Mouse (Mus musculus): ENCODE data around the gene Rbm7. TPM values are rescaled to one million over a fixed set of nuclear protein-coding genes. Genes with fewer than 3 reads are reported as not detected.
"Not testable (repeated sequence)": the region's sequence is repeated elsewhere in the genome, so short reads cannot be mapped to it uniquely, and the experiment has no call there.

Gene Rbm7
- total RNA-seq (2021), result 10 to 100 TPM; 72.9 to 85.9 TPM
- long read RNA-seq, experiment 1, transcript Rbm7-204 (6 exons, 1,867 nt), result major isoform, 45 of 74 reads
- long read RNA-seq, experiment 1, transcript Rbm7-201 (5 exons, 1,773 nt), result minor isoform, 17 of 74 reads
- long read RNA-seq, experiment 1, partial matches to known transcripts, result 4 of 74 reads
- long read RNA-seq, experiment 1, other reads (novel, unspliced or antisense), result 8 of 74 reads
- long read RNA-seq, experiment 2, transcript Rbm7-201 (5 exons, 1,773 nt), result minor isoform, 19 of 103 reads
- long read RNA-seq, experiment 2, transcript Rbm7-204 (6 exons, 1,867 nt), result major isoform, 58 of 103 reads
- long read RNA-seq, experiment 2, partial matches to known transcripts, result 9 of 103 reads
- long read RNA-seq, experiment 2, other reads (novel, unspliced or antisense), result 15 of 103 reads

DNA sequence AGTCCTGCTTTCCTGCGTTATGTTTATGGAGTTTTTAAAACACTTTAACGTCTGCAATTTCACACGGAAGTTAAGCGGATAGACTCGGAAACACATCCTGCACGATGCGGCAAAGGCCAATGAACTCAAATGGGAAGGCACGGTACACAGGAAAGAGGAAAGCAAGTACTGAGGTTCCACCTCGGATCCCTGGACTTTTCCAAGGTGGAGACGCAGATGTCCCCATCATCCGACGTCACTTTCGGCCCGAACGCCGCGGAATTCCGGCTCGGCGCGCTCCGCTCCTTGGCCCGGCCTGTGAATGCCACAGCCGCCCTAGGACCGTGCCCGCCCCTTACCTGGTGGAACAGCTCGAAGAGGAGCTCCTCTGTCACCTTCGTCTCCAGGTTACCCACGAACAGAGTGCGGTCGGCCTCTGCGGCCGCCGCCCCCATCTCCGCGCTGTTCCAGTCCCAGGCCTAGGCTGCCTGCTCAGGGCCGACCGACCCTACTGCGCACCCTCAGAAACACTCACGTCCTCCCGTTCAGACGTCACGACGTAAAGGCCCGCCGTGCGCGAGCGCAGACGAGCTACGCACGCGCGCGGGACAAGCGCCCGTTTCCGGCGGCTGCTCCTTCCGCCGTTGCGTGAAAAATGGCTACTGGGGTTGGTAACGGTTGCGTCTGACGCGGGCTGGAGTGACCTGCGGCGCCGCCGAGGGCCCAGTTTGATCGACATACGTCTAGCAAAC lies at the start of gene Rbm7, which contains the start of gene Gm5617:
Gene Rbm7 (minus strand): TSS at position 483 of the 731 bp plus-strand sequence.
Gene Gm5617 (plus strand): TSS at position 626 of the 731 bp plus-strand sequence.
- DNase-seq (ENCODE audit: low spot score in 2 of 2), result peak; percentile 83 to 86

DNA sequence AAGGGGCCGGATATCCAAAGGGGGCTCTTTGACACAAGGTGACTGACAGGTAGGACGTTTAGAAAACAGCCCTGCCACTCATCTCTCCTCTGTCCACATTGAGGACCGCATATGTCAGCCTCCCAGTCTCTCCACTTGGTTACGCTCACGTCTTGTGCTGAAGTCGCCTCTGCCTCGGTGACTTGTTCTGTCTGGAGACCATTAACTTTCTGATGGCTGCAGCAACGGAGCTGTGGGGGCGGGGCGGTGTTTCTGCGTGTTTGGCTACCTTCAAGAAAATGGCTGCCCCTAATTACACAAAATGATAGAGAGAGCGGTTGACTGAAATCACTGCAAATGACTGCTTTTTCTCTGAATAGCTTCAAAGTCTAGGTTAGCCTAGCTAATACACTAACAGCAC lies 43.6 kb upstream of the Rbm7 start:
- DNase-seq (ENCODE audit: low spot score in 2 of 2), result no peak

DNA sequence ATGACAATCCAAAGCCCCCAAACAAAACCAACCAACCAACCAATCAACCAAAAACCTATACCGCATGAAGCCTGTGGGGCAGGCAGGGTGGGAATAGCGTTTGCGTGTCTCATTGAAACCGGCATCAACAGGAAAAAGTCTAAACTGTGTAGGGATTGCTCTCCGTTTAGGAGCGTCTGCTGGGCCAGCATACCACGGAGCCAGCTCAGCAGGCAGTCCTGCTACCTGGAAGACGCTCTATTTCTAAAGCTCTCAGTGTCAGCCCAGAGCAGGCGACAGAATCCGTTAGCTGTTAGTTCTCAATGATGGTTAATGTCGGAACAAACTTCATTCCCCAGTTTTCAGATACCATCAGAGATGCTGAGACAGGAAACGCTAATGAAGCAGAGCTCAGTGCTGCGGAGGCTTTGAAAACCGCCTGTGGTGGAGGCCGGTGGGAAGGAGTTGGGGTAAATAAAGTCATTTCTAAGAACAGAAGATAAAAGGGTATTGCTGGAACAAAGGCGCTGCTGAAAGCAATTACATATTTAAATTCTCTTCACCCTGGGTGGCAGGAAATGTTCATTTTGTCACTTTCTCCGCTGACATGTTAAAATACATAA lies 43.0 kb upstream of the Rbm7 start:
- DNase-seq (ENCODE audit: low spot score in 2 of 2), result no peak

DNA sequence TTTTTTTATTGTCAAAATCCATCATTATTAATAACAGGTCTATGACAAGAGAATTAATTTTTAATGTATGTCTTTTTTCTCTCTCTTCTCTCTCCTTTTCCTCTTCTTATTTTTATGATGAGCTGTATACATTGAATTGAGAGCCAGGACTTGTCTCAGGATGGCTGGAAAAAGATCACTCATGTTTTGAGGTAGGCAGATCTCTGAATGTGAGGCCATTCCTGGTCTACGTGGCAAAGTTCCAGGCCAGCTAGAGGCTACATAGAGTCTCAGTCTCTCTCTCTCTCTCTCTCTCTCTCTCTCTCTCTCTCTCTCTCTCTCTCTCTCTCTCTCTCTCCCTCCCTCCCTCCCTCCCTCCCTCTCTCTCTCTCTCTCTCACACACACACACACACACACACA lies 42.5 kb upstream of the Rbm7 start:
- not testable (repeated sequence) for DNase-seq (ENCODE audit: low spot score in 2 of 2)

DNA sequence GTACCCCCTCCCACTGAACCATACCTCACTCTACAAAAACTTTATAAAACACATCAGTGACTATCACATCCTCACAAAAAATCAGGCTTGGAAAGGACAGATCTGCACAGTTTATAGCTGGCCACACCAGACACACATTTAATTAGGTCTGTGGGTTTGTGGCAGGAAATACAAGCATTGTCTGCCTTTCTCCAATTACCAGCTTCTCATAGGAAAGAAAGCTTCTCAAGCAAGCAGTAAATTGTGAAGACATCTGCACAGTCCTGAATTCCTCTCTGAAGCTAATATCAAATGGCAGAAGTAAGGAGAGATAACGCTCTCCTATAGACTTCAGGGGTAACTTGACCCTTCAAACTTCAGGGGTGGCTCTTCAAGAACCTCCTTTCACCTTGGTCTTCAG lies 41.3 kb upstream of the Rbm7 start:
- DNase-seq (ENCODE audit: low spot score in 2 of 2), result no peak

DNA sequence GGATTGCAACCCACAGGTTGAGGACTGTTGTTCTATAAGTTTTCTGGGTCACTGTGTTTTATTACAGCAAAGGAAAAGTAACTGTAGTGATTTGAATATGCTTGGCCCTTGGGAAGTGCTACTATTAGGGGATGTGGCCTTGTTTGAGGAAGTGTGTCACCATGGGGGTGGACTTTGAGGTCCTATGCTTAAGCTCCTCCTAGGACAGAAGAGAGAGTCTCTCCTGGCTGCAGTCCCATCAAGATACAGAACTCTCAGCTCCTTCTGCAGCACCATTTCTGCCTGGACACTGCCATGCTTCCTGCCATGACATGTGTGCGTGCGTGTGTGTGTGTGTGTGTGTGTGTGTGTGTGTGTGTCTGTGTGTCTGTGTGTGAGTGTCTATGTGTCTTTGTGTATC lies 37.6 kb upstream of the Rbm7 start:
- no peak for DNase-seq (ENCODE audit: low spot score in 2 of 2)

DNA sequence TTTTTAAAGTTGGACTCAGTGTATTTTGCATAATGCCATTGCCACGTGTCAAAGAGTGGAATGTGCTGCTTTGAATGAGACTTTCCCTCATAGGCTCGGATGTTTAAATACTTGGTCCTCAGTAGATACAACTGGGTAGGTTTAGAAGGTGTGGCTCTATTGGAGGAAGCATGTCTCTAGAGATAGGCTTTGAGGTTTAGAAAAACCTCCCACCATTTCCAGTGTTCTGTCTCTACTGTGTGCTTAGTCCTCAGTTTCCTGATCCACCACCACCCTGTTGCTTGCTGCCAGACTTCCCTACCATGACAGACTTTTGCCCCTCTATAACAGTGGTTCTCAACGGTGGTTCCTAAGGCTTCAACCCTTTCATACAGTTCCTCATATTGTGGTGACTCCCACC lies 37.1 kb upstream of the Rbm7 start:
- no peak for DNase-seq (ENCODE audit: low spot score in 2 of 2)

DNA sequence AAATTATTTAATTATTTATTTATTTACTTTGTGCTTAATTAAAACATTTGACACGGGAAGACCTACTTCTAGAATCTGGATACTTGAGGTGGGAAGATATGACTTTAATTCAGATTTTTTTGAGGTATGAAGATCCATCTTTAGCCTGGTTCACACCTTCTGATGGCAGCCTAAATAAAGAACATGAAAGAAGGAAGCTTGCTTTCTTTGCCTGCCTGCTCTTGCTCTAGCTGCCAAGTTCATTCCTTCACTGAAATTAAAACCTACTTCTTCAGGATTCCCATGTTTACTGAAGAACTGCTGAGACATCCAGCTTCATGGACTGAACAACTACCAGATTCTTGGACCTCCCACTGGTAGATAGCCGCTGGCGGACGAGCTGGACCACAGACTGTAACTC lies 36.2 kb upstream of the Rbm7 start:
- no peak for DNase-seq (ENCODE audit: low spot score in 2 of 2)

DNA sequence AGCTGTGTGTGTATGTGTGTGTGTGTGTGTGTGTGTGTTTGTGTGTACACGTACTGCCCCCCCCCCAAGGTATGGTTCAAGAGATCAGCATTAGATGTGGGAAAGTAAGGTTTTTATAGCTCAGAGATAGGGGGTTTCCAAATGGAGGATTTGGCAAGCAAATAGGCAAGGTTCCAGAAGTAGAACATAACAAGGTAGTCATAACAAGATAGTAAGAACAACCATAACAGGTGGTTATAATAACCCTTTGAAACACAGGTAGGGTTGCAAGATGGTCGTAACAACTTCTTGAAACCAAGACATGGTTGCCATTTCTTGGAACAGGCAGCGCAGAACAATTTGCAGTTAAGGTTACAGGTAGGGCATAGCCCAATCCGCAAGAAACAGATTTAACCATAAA lies 31.4 kb upstream of the Rbm7 start:
- no peak for DNase-seq (ENCODE audit: low spot score in 2 of 2)

DNA sequence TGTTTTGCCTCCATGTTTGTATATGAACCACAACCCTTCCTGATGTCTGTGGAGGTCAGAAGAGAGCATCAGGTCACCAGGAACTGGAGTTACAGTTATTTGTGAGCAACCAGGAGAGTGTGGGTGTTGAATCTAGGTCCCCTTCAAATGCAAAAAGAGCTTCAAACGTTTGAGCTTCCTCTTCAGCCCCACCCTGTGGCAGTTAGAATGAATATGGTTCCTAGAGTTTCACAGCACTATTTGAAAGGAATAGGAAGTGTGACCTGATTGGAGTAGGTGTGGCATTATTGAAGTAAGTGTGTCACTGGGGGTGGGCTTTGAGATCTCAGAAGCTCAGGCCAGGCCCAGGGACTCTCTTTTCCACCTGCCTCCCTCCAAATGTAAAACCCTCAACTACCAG lies 30.5 kb upstream of the Rbm7 start:
- no peak for DNase-seq (ENCODE audit: low spot score in 2 of 2)

DNA sequence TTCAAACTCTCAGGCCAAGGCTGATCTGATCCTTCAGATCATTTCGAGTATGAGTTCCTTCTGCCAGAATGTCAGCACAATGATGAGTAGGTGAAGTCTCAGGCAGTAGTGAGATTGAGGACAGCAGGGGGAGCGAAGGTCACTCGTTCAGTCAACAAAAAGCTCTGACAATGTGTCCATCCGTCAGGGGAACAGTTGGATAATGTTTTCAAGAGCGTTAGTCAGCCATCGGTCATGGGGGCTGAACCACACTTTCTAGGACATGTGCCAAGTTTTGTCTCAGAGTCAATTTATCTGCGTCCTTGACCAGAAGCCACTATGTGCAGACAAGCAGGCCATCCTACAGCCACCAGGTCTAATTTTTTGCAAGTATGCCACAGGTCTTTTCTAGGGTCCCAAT lies 25.3 kb upstream of the Rbm7 start:
- DNase-seq (ENCODE audit: low spot score in 2 of 2), result not testable (repeated sequence)

DNA sequence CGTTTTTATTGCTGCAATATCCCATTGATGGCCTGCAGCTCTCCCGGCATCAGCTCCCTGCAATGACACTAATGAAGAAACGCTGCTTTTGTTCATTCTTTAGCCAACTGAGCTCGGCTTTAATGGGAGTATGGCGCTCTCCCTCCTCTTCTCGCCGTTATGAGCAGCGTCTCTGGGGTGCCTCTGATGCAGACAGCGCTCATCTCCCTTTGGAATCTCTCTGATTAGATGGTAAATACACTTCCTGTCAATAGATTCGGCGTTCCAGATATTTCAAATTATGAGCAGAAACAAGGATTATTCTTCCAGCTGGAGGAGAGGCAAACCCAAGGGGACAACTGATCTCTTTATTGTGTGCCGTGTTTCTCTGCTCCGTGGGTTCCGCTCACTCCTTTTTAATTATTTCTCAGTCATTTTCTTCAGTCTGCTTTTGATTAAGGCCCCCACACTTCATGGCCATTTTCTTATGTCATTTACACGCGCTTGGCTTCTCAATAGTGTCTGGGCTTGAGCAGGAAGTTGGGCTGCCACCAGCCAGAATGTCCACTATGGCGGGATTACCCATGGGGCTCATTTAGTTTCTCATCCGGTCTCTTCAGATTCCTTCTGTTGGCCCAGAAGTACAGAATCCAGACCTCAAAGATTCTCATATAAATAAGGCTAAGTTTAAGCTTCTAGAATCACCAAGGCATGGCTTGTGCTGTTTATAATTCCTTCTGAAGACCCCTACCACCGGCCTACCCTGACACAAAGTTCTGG lies 22.5 kb upstream of the Rbm7 start:
- no peak for DNase-seq (ENCODE audit: low spot score in 2 of 2)

DNA sequence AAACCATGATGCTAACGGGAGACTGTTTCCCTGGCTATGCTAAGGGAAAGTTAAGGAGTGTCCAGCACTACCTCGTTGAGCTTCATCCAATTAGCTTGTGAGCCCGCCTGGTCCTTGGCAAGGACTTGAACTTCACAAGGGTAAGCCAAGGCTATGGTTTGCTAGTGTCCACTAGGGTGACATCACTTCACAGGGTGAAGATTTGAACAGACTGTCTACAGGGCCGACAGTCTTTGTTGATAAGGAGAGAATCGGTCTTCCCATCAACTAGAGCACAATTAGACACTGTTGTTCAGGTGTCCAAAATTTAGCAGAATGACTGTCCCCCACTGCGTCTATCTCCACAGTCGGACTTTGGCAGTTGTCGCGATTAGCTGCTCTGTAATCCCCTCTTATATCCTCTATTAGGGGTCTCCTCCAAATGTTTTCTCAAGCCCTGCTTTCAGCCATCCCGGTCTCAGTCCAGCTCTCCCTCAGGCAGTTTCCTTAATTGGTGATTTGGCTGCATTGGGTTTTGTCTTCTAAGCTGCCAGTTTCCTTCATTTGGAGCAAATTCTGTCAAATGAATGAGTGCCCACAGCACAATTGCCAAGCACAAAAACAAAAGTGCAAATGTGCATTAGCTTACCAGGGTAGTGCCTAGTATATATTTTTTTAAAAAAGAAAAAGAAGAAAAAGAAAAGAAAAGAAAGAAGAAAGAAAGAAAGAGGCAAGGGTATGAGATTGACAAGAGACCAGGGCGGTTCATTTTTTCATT lies 21.7 kb upstream of the Rbm7 start:
- no peak for DNase-seq (ENCODE audit: low spot score in 2 of 2)

DNA sequence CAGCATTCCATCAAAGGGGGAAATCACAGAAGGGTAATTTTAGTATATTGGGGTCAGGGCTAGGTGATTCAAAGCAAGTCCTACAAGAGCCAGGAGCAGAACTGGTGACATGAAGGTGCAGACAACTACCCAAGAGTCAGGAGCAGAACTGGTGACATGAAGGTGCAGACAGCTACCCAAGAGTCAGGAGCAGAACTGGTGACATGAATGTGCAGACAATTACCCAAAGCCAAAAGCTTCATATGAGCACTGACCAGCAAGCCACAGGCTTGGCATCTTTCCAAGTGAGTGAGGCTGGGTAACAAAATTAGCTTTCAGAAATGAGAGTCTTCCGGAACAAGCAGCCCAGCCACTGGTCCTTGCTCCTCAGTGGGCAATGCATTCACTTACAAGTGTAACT lies 20.2 kb upstream of the Rbm7 start:
- no peak for DNase-seq (ENCODE audit: low spot score in 2 of 2)

DNA sequence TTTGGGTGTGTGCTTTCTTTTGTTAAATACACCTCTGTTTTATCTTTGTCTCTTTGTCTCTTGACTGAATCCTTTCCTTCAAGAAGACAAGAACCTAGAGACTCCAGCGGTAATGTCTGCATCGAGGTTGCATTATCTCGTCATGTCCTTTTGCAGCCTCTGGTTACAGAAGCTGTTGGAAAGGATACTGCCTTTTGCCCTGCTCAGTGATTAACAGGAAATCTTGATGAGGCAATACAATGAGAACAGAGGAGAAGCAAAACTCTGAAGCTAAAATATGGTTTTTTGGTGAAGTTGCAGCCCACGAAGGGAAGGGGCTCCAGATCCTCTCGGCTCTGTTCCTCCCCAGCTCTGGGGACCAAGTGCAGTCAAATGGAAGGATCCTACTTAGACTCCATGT lies 15.0 kb upstream of the Rbm7 start:
- DNase-seq (ENCODE audit: low spot score in 2 of 2), result no peak

DNA sequence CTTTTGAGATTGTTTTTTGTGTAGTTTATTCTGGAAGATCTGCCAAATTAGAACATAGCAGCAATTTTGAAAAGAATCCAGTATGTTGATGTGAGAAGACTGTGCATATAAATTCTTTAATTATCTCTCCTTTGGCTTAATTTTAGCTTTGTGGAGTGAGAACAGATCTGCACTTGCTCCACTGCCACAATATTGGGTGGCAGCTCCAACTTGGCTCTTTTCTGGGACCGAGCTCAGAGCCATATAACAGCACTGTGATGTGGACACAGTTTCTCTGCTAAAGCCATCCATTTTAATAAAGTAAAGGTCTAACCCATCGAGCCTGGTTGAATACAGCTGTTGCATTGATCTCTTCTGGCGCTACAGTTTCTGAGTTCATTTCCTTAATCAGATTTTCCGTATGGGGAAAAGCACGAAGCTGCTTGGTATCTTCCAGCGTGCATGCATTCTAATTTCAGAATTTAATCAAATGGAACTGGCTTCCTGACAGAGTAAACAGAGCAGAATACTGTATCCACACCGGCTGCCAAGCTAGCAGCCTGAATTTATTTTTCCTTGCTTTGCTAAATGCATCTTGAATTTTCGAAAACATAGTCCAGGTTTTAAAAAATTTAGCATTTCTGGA lies 9.8 kb upstream of the Rbm7 start:
- no peak for DNase-seq (ENCODE audit: low spot score in 2 of 2)

DNA sequence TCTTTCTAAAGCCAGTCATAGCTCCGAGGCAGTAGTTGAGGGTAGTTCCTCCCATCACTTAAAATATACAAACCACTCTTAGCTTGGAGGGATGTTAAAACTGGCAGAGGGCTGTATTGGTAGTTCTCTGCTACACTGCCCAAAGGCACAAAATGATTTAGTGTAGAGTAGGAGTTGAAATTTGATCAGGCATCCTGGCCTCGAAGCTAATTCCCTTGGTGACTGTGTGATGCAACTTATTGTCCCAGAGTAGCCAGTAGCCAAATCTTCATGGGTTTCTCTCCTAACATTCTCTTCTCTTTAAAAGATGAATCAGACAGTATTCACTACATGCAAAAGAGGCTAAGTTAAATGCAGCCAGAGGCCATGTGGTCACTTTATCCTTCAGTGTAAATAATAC lies 7.9 kb upstream of the Rbm7 start:
- no peak for DNase-seq (ENCODE audit: low spot score in 2 of 2)

DNA sequence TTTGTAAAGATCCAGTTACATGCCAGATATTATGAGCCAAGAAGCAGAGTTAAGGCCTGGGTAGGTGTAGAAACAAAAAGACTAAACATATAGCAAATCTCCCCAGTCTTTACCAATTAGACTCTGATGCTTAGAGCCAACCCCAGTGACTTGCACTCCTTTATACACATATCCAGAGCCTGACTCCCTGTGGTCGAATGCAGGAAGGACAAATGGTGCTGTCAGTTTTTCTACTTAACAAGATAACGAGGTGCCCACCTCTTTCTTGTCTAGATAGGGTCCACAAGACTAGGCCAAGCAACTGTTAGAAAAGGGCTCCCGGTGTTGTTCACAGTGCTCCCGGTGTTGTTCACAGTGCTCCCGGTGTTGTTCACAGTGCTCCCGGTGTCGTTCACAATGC lies 6.1 kb upstream of the Rbm7 start:
- DNase-seq (ENCODE audit: low spot score in 2 of 2), result no peak

DNA sequence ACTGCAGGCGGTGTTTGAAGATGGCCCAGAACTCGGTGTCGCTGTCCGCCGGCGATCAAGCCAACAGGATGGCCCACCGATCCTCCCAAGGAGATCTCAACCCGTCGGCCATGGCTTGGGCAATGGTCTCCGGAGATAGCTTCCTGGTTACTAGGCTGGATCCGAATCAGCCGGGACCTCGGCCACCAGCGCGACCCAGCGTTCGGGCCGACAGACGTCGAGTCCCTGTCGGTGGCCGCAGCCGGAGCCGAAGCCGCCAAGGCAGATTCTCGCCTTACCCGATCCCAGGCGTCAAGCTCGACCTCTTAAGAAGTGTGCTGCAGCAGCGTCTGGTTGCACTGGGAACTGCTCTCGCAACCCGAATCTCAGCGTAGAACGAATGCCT lies 441 bp upstream of the Rbm7 start:
- DNase-seq (ENCODE audit: low spot score in 2 of 2), result no peak
